Mouse (Mus musculus): ENCODE measurements around the gene Tcf7l2. TPM values are rescaled to one million over a fixed set of nuclear protein-coding genes. Genes with fewer than 3 reads are reported as not detected.

Tcf7l2 gene
- total and polyA plus RNA-seq, 3 experiments, result not detected

GRCm38 (mm10) chr19:55939719-55940118, 198.1 kb downstream of the Tcf7l2 start:
- no peak for TF ChIP-seq ELF1 (IDR thresholded peaks at IDR 0.05; ENCODE audit: low read depth, low read length)
- no peak for TF ChIP-seq SMC3 (IDR thresholded peaks at IDR 0.05; ENCODE audit: low read depth, low read length)
- no peak for TF ChIP-seq IRF4 (IDR thresholded peaks at IDR 0.05; ENCODE audit: low read depth, low read length)
- TF ChIP-seq SIN3A (IDR thresholded peaks at IDR 0.05; ENCODE audit: low read length), result no peak
- TF ChIP-seq USF2 (conservative IDR thresholded peaks at IDR 0.05; ENCODE audit: low read depth, low read length), result no peak
- no peak for TF ChIP-seq ZC3H11A (IDR thresholded peaks at IDR 0.05; ENCODE audit: low read depth, low read length)
- no peak for TF ChIP-seq EP300 (IDR thresholded peaks at IDR 0.05; ENCODE audit: low read length)
- no peak for TF ChIP-seq ZNF384 (IDR thresholded peaks at IDR 0.05; ENCODE audit: low read depth, low read length)
- no peak for TF ChIP-seq MAFK (IDR thresholded peaks at IDR 0.05; ENCODE audit: insufficient replicate concordance, low read length)
- no peak for TF ChIP-seq MAZ (IDR thresholded peaks at IDR 0.05; ENCODE audit: low read depth, low read length)
- TF ChIP-seq POLR2AphosphoS2 (IDR thresholded peaks at IDR 0.05; ENCODE audit: low read depth, low read length), result no peak
- TF ChIP-seq ZKSCAN1 (IDR thresholded peaks at IDR 0.05; ENCODE audit: borderline replicate concordance, low read depth, low read length), result no peak
- TF ChIP-seq UBTF (IDR thresholded peaks at IDR 0.05; ENCODE audit: low read depth, low read length), result no peak
- no peak for TF ChIP-seq POLR2A (IDR thresholded peaks at IDR 0.05; ENCODE audit: low read depth, low read length)
- no peak for TF ChIP-seq ETS1 (conservative IDR thresholded peaks at IDR 0.05; ENCODE audit: low read depth, low read length)
- no peak for TF ChIP-seq ZMIZ1 (IDR thresholded peaks at IDR 0.05; ENCODE audit: low read depth, low read length)
- no peak for TF ChIP-seq RAD21 (IDR thresholded peaks at IDR 0.05; ENCODE audit: low read depth, low read length)
- no peak for TF ChIP-seq CTCF (conservative IDR thresholded peaks at IDR 0.05 in 1 of 2, IDR thresholded peaks at IDR 0.05 in 1 of 2; ENCODE audit: low read depth in 2 of 2, low read length in 2 of 2)
- in situ Hi-C loops (cut with MboI; ENCODE audit: low pct_ligation_motif_present, low pct_unique_long_range_greater_than_20kb, low sequenced_read_pairs), result no loop called here
- H3K4me2 ChIP-seq (ENCODE audit: insufficient read depth, low read depth, poor library complexity, severe bottlenecking), result no peak overlapping the region
- no peak overlapping the region for H3K4me3 ChIP-seq (replicated peaks in 1 of 3; ENCODE audit: low read depth in 2 of 3, low read length in 2 of 3, poor library complexity in 1 of 3)
- H3K9ac ChIP-seq (ENCODE audit: insufficient read depth, low read depth), result no peak overlapping the region
- no peaks in the 10 kb centered on the region for H3K9me3 ChIP-seq (replicated peaks; ENCODE audit: low read length)
- DNase-seq (ENCODE audit: extremely low read depth), result no peak
- no peak overlapping the region for H3K27ac ChIP-seq (ENCODE audit: insufficient read depth, low read depth)
- dilution Hi-C loops (cut with MboI; ENCODE audit: extremely low pct_ligation_motif_present, extremely low pct_unique_long_range_greater_than_20kb, low sequenced_read_pairs), result no loop called here
- no peaks in the 10 kb centered on the region for H3K79me2 ChIP-seq (replicated peaks; ENCODE audit: control insufficient read depth, extremely low read depth, insufficient read depth, poor library complexity, severe bottlenecking)
- H3K36me3 ChIP-seq (replicated peaks in 1 of 2; ENCODE audit: control insufficient read depth in 1 of 2, insufficient read depth in 1 of 2, low read length in 1 of 2), result no peaks in the 10 kb centered on the region
- peaks cover 24% of the 10 kb centered on the region for H3K27me3 ChIP-seq (replicated peaks)
- no peaks in the 10 kb centered on the region for H3K4me1 ChIP-seq (ENCODE audit: control insufficient read depth in 1 of 2, insufficient read depth in 2 of 2)

GRCm38 (mm10) chr19:55940538-55941252, 199.1 kb downstream of the Tcf7l2 start:
- in situ Hi-C loops (cut with MboI; ENCODE audit: low pct_ligation_motif_present, low pct_unique_long_range_greater_than_20kb, low sequenced_read_pairs) (no loop called here), dilution Hi-C loops (cut with MboI; ENCODE audit: extremely low pct_ligation_motif_present, extremely low pct_unique_long_range_greater_than_20kb, low sequenced_read_pairs) (no loop called here)
- Histone ChIP-seq H3K4me3 (replicated peaks in 1 of 3; ENCODE audit: low read depth in 2 of 3, low read length in 2 of 3, poor library complexity in 1 of 3) (no peak overlapping the region), H3K9me3 (replicated peaks; ENCODE audit: low read length) (no peaks in the 10 kb centered on the region), H3K9ac (ENCODE audit: insufficient read depth, low read depth) (no peak overlapping the region), H3K27ac (ENCODE audit: insufficient read depth, low read depth) (no peak overlapping the region), H3K4me1 (ENCODE audit: control insufficient read depth in 1 of 2, insufficient read depth in 2 of 2) (no peaks in the 10 kb centered on the region), H3K36me3 (replicated peaks in 1 of 2; ENCODE audit: control insufficient read depth in 1 of 2, insufficient read depth in 1 of 2, low read length in 1 of 2) (no peaks in the 10 kb centered on the region), H3K4me2 (ENCODE audit: insufficient read depth, low read depth, poor library complexity, severe bottlenecking) (no peak overlapping the region), H3K79me2 (replicated peaks; ENCODE audit: control insufficient read depth, extremely low read depth, insufficient read depth, poor library complexity, severe bottlenecking) (no peaks in the 10 kb centered on the region), H3K27me3 (replicated peaks) (peaks cover 15% of the 10 kb centered on the region)
- no peak for DNase-seq (ENCODE audit: extremely low read depth)
- TF ChIP-seq MYC (IDR thresholded peaks at IDR 0.05; ENCODE audit: low read depth, low read length), result no peak
- TF ChIP-seq ETS1 (conservative IDR thresholded peaks at IDR 0.05; ENCODE audit: low read depth, low read length), result no peak
- no peak for TF ChIP-seq UBTF (IDR thresholded peaks at IDR 0.05; ENCODE audit: low read depth, low read length)

All from CH12.LX (cell line).